Mouse (Mus musculus) heart, postnatal 36 days (tissue): ENCODE measurements at regions not wholly inside any gene's neighbourhood (a gene's known extent, or its start where the extent isn't known, plus 50 kb on each side); places are given as distances from the start of the nearest gene placed in this dataset.
"Not testable (repeated sequence)": the region's sequence is repeated elsewhere in the genome, so short reads cannot be mapped to it uniquely, and the experiment has no call there.

Experiments
- DNase-seq, 2 experiments: peaks; one replicate each; pipeline ENCODE4 v3.0.0; 2021 to 2022
- intact Hi-C: fragments of 180-260 bp; cut with DNase I; formaldehyde crosslinking; loops from one replicate; pipeline ENCODE4 v1.15.1; 2025

DNA sequence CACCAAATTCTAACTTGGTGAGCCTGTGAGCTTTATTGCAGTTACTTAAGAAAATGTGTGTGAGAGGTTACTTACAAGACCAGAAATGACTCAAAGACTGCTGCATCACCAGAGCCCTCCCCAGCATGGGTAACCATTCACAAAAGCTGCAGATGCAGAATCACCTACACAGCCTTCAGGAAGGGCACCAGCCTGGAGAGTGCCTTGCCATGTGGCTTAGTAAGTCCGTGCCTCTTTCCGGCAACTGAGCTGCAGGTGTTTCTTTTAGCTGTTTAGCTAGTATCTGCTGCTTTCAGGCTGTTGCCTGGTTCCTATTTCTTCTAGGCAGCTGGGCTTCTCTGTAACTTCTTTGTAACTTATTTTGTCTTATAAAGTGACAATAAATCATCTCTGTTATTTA is 213.2 kb upstream of the Stxbp6 start:
- DNase-seq = no peak

GRCm38 (mm10) chr12:45256309-45256708 is 181.8 kb upstream of the Stxbp6 start:
- DNase-seq = no peak

More for the DNA sequence above, 213.2 kb upstream of the Stxbp6 start:
- intact Hi-C loops = loop anchor here (2.0 to 10.0 kb wide), 2 partner anchors 75 to 463 kb away; no protein-coding TSS in a partner anchor

DNA sequence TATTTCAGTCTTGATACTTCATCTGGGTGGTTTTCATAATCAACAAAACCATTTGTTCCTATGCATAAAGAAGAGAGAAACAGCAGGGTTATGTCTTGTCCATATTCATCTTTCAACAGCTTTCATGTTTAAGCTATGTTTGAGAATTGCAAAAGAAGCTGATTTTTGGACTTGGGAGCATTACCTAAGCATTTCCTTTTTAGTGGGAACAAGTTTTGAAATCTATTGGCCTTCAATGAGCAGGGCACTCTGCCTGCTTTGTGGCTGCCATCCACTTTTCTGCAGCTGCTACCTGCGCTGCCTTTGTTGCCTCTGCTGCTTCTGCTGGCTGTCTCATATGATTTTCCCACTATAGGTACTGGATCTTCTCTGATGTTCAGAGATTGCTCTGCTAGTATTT is 136.6 kb upstream of the Stxbp6 start:
- intact Hi-C loops = no loop called here

More at GRCm38 (mm10) chr12:45256309-45256708, 181.8 kb upstream of the Stxbp6 start:
- intact Hi-C loops = no loop called here

DNA sequence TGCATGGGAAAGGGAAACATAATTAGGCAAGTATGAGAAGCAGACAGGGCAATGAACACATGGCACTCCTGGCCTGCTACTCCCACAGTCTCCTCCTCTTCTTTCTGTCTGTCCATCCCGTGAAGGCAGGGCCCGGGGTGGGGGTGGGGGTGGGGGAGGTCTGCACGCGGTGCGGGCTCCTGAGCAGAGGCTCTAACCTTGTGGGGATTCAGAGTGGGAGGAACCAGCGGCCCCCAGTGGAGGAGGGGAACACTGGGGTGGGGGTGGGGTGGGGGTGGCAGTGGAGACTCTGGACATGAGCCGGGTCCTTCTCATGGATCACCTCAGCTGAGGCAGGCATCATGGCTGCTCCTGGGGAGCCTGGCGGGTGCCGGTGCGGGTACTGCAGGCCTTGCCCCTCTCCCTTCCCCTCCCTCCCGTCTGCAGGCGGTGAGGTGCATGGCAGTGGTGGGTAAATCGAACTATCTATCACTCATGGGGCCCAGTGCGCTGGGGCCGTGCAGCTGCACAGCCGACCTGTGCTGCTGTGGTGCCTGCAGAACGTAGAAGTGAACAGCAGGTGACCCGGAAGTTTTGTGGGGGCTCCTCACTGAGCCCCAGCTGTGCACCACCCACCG is 120.9 kb upstream of the Stxbp6 start:
- no peak for DNase-seq

More for the DNA sequence above, 136.6 kb upstream of the Stxbp6 start:
- no peak for DNase-seq

GRCm38 (mm10) chr12:45187149-45187548 is 112.6 kb upstream of the Stxbp6 start:
- DNase-seq = peak; percentile 14 to 21
- intact Hi-C loops = loop anchor here (5.0 kb wide), 2 partner anchors 515 to 585 kb away; no protein-coding TSS in a partner anchor

More for the DNA sequence above, 120.9 kb upstream of the Stxbp6 start:
- intact Hi-C loops = no loop called here

DNA sequence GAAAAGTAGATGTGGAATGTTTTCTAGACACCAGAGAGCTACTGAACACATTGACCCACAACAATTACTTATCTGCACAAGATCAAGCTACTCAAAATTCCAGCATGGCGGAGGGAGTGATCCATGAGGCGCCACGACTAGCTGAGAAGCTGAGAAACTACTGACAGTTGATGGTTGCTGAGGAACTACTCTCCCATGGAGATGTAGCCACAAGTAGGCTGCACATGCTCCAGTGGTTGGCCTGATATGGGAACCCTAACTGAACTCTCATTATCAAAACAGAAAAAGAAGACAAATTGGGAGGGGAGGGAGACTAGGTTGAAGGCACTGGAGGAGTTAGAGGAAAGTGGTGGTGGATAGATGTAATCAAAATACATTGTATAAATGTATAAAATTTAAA is 110.0 kb upstream of the Stxbp6 start:
- no peak for DNase-seq
- intact Hi-C loops = no loop called here

- DNase-seq = no peak
- intact Hi-C loops = no loop called here
Observed at GRCm38 (mm10) chr12:45177454-45177853, 102.9 kb upstream of the Stxbp6 start.

- not testable (repeated sequence) for DNase-seq
Observed at GRCm38 (mm10) chr12:45175259-45175658, 100.8 kb upstream of the Stxbp6 start.

DNA sequence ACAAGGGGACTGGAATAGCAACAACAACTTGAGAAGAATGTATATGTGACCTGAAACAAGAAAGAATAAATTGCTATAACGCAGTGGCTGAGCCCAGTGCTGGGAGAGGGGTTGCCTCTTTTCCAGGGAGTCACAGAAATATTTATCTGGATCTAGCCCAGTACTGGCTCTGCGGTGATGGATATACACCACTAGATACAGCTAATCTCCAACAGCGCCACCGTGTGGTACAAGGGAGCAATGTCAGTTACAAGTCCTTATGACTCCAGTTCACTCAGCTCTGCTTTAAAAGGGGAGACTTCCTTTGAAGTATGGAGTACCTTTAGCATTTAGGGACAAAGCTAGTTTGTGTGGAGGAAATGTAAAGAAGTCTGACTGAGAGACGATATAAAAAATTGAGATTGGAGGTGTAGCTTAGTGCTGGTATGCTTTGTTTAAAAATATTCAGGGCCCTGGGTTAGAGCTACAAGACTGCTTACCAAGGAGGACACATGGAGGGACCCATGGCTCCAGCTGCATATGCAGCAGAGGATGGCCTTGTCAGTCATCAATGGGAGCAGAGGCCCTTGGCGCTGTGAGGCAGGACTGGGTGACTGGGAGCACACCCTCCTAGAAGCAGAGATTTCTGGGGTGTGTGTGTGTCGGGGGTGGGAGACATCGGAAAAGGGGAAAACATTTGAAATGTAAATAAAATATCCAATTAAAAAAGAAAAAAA is 97.6 kb upstream of the Stxbp6 start:
- intact Hi-C loops = no loop called here
- peak; percentile 67 to 75 for DNase-seq

More at GRCm38 (mm10) chr12:45175259-45175658, 100.8 kb upstream of the Stxbp6 start:
- intact Hi-C loops = not testable (repeated sequence)

GRCm38 (mm10) chr12:45162011-45162410 is 87.5 kb upstream of the Stxbp6 start:
- intact Hi-C loops = loop anchor here (1.0 to 5.0 kb wide), 3 partner anchors 150 to 435 kb away; no protein-coding TSS in a partner anchor
- peak; percentile 12 to 16 for DNase-seq

GRCm38 (mm10) chr12:45161581-45161980 is 87.1 kb upstream of the Stxbp6 start:
- DNase-seq = not testable (repeated sequence)
- intact Hi-C loops = loop anchor here (5.0 kb wide), 2 partner anchors 149 to 434 kb away; no protein-coding TSS in a partner anchor

GRCm38 (mm10) chr12:45158986-45159385 is 84.5 kb upstream of the Stxbp6 start:
- intact Hi-C loops = loop anchor here (5.0 kb wide), 1 partner anchor 82 kb away; no protein-coding TSS in a partner anchor
- DNase-seq = no peak

DNA sequence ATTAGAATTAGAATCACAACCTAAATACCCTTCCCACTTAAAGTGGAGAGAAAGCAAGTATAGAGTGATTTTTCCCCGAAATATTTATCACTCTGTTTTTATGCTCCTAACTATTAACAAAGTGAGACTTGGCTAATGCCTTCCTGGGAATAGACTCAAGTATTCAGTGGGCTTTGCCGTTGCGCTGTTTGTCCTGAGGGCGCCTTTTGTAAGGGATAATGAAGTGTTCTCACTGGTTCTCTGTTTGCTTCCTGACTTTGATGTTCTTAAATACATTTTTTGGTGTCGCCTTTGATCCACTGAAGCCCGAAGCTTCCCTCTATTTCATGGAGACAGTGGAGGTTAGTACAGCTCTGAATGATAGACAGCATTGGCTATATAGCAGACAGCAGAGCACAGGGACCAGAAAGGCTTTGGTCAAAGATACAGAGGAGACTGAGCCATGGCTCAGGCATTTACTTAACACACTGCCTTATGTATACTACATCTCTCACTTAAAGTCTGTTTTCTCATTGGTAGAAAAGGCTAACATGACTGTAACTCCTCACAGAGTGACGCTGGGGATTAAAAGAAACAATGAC is 63.0 kb upstream of the Stxbp6 start:
- no peak for DNase-seq
- intact Hi-C loops = no loop called here

DNA sequence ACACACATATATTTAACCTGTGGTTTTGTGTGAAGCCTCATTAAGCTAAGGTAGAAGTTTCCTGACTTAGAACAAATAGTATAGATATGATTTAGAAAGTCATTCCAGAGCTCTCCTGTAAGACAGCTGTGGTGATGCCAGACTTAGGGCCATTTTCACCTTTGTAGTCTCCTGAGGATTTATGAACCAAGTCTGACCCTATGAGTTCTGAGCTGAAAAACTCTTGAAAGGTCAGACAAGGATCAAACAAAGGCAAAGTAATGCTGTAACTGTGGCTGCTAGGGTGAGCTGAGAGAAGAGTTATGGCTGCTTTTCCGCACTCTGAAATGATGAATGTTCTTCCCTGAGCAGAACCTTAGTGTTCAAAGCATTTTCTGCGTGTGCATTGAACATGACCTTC is 58.9 kb upstream of the Stxbp6 start:
- intact Hi-C loops = no loop called here
- DNase-seq = no peak

- intact Hi-C loops = no loop called here
Observed at GRCm38 (mm10) chr12:45131139-45131538, 56.6 kb upstream of the Stxbp6 start.

DNA sequence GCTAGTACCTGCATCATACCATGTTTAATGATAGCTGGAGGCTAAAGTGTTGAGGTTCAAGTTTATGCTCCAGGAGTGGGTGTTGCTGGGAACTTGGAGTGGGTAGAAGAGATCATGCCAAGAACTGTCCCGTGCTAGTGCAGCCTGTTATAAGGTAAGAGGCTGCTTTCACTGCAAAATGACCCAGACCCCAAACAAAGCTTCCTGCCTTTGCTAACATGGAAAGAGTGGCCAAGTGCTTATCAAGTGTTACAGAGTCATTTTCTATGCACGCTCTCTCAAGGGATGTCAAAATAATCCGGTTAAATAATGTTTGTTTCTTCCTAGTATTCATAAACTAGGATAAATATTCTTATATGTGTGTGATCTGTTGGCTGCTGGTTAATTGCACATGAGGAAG is 51.4 kb upstream of the Stxbp6 start:
- no peak for DNase-seq
- intact Hi-C loops = no loop called here

More at GRCm38 (mm10) chr12:45131139-45131538, 56.6 kb upstream of the Stxbp6 start:
- no peak for DNase-seq
